Mouse (Mus musculus): ENCODE measurements around the gene Tsga10ip.

The Tsga10ip gene

GRCm38 (mm10) chr19:5345297-5346131 lies 56.8 kb downstream of the Tsga10ip start:
- no peak for DNase-seq (ENCODE audit: low spot score)

GRCm38 (mm10) chr19:5341360-5341759 lies 61.0 kb downstream of the Tsga10ip start:
- DNase-seq (ENCODE audit: low spot score): no peak
